Mouse (Mus musculus) G1E-ER4 (cell line): Measurements from ENCODE around the gene Selenok. TPM values are rescaled to one million over a fixed set of nuclear protein-coding genes. Genes with fewer than 3 reads are reported as not detected.

ENCODE experiments used
- GATA1 ChIP-seq: IDR thresholded peaks from one replicate; pipeline ENCODE4 v1.8.0; 2012; ENCODE audit warnings: low read length, inconsistent platforms
- polyA plus RNA-seq: library from polyadenylated mRNA; stranded (reverse); fragments of >175 nt; gene quantifications from 2 replicates; pipeline ENCODE4 v1.2.3, GENCODE M21; 2012

Gene Selenok
- 9.1 and 11.0 TPM in 2 replicates for polyA plus RNA-seq

DNA sequence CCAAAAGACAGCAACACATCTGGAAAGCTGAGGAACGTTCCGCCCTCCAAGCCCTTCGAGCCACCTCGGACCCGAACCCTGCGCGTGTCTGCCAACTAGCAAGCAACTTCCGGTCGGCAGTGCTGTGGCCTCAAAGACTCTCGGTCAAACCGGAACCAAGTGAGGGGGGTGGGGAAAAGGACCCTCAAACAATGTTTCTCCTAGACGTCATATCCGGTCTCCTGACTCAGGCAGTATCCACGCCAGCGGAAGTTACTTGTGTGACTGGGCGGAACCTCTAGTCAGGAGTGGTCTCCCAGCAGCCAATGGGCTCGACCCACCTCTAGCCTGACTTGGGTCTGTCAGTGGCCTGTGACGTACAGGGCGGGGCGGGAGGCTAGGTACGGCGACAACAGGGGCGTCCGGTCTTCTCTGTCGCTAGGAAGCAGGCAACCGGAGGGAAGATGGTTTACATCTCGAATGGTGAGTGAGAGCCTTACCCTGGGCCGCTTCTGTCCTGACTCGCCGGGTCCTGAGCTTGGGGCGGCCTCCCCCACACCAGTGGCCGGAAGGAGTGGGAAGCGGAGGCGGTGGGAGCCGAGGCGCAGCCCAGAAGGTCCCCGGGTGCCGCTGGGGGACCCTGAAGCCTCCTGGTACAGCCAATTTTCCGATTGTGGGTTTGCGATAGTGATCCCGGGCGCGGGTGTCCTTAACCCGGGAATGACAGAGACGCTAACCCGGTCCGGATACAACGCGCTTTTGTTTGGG lies at the start of gene Selenok:
Gene Selenok, plus strand, starts transcription at position 234 of the 747 bp plus-strand sequence.
- TF ChIP-seq GATA1 = no peak

- TF ChIP-seq GATA1 = no peak
Measured at GRCm38 (mm10) chr14:29928966-29929365, 39.1 kb upstream of the Selenok start.

GRCm38 (mm10) chr14:29935516-29935915 lies 32.6 kb upstream of the Selenok start:
- TF ChIP-seq GATA1 = no peak

GRCm38 (mm10) chr14:29937466-29937865 lies 30.6 kb upstream of the Selenok start:
- no peak for TF ChIP-seq GATA1

- TF ChIP-seq GATA1 = no peak
Measured at GRCm38 (mm10) chr14:29939600-29940312, 28.4 kb upstream of the Selenok start.

GRCm38 (mm10) chr14:29940313-29940812 lies 27.7 kb upstream of the Selenok start:
- no peak for TF ChIP-seq GATA1

- no peak for TF ChIP-seq GATA1
Measured at GRCm38 (mm10) chr14:29940877-29941276, 27.2 kb upstream of the Selenok start.

DNA sequence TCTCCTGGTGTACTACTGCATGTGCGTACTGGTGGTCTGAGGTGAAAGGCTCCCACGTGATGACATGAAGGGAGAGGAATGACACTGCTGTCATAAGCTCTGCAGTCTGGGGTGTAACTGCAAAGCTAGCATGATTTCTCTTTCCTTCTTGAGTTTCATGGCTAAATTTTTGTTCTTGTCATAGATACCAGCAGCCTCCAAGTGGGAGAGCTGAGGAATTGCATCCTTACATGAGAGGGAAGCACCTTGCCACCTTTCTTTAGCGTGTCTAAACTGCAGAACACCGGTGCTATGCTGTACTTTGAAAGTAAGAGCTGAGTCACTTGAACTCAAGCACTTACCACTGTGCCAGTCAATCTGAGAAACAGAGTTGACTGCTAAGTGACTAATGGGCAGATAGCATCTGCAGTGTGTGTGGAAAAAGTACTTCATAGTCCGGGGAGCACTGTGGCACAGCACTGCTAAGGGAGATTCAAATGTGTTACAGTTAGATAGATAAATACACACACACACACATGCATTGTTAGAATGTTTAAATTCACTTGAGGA lies 21.3 kb upstream of the Selenok start:
- no peak for TF ChIP-seq GATA1

DNA sequence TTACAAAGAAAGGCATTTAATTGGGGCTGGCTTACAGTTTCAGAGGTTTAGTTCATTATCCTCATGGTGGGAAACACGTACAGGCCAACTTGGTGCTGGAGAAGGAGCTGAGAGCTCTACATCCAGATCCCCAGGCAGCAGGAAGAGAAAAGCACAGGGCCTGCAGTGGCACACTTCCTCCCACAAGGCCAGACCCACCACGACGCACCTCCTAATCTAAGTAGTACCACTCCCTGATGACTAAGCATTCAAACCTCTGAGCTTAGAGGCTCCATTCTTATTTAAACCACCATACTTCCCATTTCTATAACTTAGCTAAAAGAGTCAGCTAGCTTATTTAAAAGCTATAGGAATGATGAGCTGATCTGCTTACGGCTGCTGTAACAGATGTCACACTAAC lies 17.3 kb upstream of the Selenok start:
- TF ChIP-seq GATA1 = no peak

- no peak for TF ChIP-seq GATA1
Measured at GRCm38 (mm10) chr14:29957393-29957792, 10.7 kb upstream of the Selenok start.

GRCm38 (mm10) chr14:29967611-29968010 lies 497 bp upstream of the Selenok start:
- no peak for TF ChIP-seq GATA1

GRCm38 (mm10) chr14:29971446-29971845 lies 3.3 kb downstream of the Selenok start:
- TF ChIP-seq GATA1 = no peak

DNA sequence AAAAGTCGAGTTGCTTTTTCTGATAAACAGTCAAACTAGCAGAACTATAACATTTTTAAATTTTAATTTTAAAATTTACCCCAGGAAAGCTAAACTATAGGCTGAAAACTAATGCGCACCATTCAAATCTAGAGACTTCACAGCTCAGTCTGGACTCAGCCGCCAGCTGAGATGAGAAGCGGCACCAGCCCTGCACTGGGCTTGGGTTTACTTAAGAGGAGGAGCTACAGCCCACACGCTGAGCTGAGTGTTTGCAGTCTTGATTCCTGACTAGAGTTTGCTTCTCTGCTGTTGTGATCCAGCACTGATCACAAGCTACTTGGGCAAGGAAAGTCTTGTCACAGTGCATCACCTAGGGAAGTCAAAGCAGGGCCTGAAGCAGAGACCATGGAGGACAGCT lies 3.9 kb downstream of the Selenok start:
- TF ChIP-seq GATA1 = no peak

GRCm38 (mm10) chr14:29976927-29977326 lies 8.8 kb downstream of the Selenok start:
- no peak for TF ChIP-seq GATA1

DNA sequence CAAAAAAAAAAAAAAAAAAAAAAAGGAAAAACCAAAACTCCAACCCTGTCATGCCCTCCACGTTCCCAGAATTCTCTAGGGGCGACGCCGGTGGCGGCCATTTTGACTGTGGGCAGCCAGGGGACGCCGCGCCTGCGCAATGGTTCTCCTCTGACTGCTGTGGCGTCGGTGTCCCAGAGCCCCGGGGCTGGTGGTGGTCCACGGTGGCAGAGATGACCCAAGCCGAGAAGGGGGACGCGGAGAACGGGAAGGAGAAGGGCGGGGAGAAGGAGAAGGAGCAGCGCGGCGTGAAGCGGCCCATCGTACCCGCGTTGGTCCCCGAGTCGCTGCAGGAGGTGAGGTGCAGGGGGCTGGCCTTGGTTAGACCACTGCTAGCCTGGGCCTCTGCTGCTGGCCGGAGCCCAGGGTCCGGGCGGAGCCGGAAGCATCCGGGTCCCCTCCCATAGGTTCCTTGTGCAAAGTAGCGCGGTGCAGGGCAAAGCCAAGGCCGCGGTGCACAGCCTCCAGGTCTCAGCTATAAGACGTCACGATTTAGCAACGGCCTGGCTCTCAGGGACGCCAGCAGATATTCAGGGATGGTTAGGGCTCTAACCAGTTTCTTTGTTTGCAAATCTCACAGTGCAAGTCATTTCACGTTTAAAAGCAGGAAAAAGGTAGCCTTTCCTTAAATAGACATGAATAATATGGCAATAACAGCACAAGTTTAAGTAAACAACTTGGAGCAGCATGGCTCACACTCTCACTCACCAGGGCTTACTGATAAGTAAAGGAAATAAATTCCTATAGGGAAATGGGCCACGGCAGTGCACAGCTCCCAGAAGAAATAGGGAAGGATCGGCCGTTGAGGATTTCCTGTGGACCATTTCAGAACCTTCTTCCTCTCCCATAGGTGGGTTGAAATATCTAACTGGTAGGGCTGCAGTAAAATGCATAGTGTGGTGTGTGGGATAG lies 10.4 kb downstream of the Selenok start, which contains the start of gene Actr8:
Gene Actr8, plus strand, starts transcription at position 84 of the 951 bp plus-strand sequence.
- no peak for TF ChIP-seq GATA1
